Mouse (Mus musculus): ENCODE data around the gene Prpf19. TPM values are rescaled to one million over a fixed set of nuclear protein-coding genes. Genes with fewer than 3 reads are reported as not detected.

The Prpf19 gene
- polyA plus RNA-seq, 2 experiments = 43.6 to 360 TPM

DNA sequence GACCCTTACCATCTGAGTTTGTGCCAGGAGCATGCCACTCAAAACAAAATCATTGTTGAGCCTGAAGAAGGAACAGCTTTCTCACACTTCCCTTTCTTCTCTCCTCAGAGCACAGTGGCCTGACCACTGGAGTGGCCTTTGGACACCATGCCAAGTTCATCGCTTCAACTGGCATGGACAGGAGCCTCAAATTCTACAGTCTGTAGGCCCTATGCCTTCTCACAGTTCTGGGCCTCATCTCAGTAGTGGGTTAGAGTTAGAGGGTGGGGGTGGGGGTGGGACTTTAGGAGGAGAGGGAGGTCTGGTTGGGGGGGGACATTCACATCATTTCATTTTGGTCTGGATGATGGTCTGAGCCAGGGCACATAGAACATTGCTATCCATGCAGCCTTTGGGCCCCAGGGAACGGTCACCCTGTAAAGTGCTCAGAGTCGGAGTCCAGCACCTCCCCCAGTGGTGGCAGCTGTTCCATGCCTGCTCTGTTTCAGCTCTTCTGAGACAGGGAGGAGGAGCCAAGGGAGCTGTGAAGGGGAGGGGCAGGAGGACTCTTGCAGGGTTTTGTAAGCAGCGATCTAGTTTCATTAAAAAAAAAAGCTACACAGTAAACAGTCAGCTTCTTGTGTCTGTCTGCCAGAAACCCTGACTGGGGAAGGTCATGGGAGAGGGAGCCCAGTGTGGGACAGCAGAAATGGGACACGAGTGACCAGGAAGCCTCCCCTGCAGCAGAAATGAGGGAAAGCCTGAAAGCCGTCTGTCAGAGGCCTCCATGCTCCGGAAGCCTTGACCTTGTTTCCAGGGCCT lies 10.1 kb downstream of the Prpf19 start:
- DNase-seq (ENCODE audit: low spot score) (peak; percentile 28), ATAC-seq (ENCODE audit: low FRiP score, low read depth) (peak; percentile 64)
- Histone ChIP-seq H3K4me3 (replicated peaks; ENCODE audit: low read length) (no peak overlapping the region), H3K4me1 (ENCODE audit: control insufficient read depth, insufficient read depth, low read length) (peaks cover 5% of the 10 kb centered on the region), H3K36me3 (ENCODE audit: control insufficient read depth, insufficient read depth, low read length) (peaks cover 79% of the 10 kb centered on the region), H3K9ac (ENCODE audit: low read depth, low read length, severe bottlenecking) (no peak overlapping the region), H3K9me3 (ENCODE audit: control insufficient read depth, low read length) (no peaks in the 10 kb centered on the region), H3K4me2 (replicated peaks; ENCODE audit: low read depth, low read length, severe bottlenecking) (0 out of 2 replicates have a peak overlapping the region, but pooled peaks have one; percentile 1), H3K27me3 (ENCODE audit: control insufficient read depth, insufficient read depth, low read length) (no peaks in the 10 kb centered on the region), H3K27ac (replicated peaks; ENCODE audit: low read depth, low read length) (0 out of 2 replicates have a peak overlapping the region, but pooled peaks have one; percentile 33)
- whole genome bisulfite sequencing = 53% methylated on average over 7 of the region's 7 CpGs
- no peak for TF ChIP-seq POLR2A (IDR thresholded peaks at IDR 0.05; ENCODE audit: borderline replicate concordance, extremely low read depth, insufficient read depth, insufficient read length)

DNA sequence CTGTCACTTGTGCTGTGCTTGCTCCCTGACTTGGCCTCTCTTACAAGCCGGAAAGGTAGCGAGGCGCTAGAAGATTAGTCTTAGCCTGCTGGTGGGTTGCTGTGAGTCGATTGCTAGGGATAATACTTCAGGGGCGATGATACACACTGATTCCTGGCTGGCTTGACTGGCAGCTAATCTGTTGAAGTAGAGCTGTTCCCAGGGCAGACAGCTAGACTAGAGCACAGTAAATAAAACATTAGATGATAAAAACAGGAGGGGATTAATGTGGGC lies 10.6 kb downstream of the Prpf19 start:
- ATAC-seq (ENCODE audit: low FRiP score, low read depth) (no peak), DNase-seq (ENCODE audit: low spot score) (no peak)
- Histone ChIP-seq H3K36me3 (ENCODE audit: control insufficient read depth, insufficient read depth, low read length) (peaks cover 73% of the 10 kb centered on the region), H3K27ac (replicated peaks; ENCODE audit: low read depth, low read length) (no peak overlapping the region; the same call in 1 of the 2 replicates), H3K4me1 (ENCODE audit: control insufficient read depth, insufficient read depth, low read length) (peaks cover 7% of the 10 kb centered on the region), H3K4me2 (replicated peaks; ENCODE audit: low read depth, low read length, severe bottlenecking) (0 out of 2 replicates have a peak overlapping the region, but pooled peaks have one; percentile 1), H3K27me3 (ENCODE audit: control insufficient read depth, insufficient read depth, low read length) (no peaks in the 10 kb centered on the region), H3K4me3 (replicated peaks; ENCODE audit: low read length) (no peak overlapping the region), H3K9me3 (ENCODE audit: control insufficient read depth, low read length) (no peaks in the 10 kb centered on the region), H3K9ac (ENCODE audit: low read depth, low read length, severe bottlenecking) (no peak overlapping the region)
- no peak for TF ChIP-seq POLR2A (IDR thresholded peaks at IDR 0.05; ENCODE audit: borderline replicate concordance, extremely low read depth, insufficient read depth, insufficient read length)
- WGBS = 76% methylated on average over 5 of the region's 5 CpGs

DNA sequence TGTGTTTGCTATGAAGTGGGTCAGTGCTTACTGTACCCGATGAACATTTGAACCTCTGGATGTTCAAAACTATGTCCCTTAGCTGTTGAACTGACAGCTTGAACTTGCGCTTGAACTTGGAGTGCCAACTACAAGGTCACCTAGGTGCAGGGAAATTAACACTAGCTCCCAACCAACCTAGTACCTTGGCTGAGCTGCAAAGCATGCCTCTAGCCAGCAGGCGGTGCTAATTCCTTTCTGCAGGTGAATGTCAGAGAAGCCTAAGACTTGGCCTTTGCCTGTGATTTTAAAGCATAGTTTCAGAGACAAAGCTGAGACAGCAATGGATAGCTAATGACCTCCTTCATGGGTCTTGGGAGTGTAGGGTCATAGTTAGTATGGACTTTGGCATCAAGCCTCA lies 12.9 kb downstream of the Prpf19 start:
- no peaks in the 10 kb centered on the region for H3K27me3 ChIP-seq (ENCODE audit: control insufficient read depth, insufficient read depth, low read length)
- no peak for TF ChIP-seq POLR2A (IDR thresholded peaks at IDR 0.05; ENCODE audit: borderline replicate concordance, extremely low read depth, insufficient read depth, insufficient read length)
- peaks cover 51% of the 10 kb centered on the region for H3K36me3 ChIP-seq (ENCODE audit: control insufficient read depth, insufficient read depth, low read length)
- peaks cover 7% of the 10 kb centered on the region for H3K4me1 ChIP-seq (ENCODE audit: control insufficient read depth, insufficient read depth, low read length)
- no peak overlapping the region for H3K4me2 ChIP-seq (replicated peaks; ENCODE audit: low read depth, low read length, severe bottlenecking)
- ATAC-seq (ENCODE audit: low FRiP score, low read depth) (no peak), DNase-seq (ENCODE audit: low spot score) (peak; percentile 43)
- H3K9ac ChIP-seq (ENCODE audit: low read depth, low read length, severe bottlenecking) = no peak overlapping the region
- no peak overlapping the region for H3K27ac ChIP-seq (replicated peaks; ENCODE audit: low read depth, low read length)
- H3K4me3 ChIP-seq (replicated peaks; ENCODE audit: low read length) = no peak overlapping the region
- WGBS = 61% methylated on average over 3 of the region's 3 CpGs
- H3K9me3 ChIP-seq (ENCODE audit: control insufficient read depth, low read length) = no peaks in the 10 kb centered on the region

DNA sequence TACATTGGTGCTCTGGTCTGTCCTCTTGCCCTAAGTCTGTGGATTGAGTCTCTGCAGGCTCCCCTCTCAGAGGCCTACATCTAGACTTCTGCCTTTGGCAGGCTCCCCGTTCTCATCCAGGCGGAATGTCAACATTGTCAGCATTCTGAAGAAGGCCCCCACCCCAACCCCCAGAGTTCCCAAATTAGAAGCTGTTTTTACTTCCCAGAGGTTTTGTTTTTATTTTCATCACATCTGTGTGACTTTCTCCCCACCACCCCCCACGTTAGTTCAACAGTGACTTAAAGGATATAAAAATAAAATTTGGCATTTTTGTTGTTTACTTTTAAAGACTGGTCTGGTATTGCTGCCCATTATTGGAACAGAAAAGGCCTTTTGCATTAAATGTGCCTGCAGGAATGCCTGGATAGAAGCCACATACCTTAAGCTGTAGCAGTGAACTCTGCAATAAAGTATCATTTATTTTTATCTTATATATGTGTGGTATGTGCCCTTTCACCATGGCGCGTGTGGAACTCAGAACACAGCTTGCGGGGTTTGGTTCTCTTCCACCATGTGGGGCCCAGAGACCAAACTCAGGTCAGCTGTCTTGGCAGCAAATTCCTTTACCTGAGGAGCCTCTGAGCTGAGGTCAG lies 14.2 kb downstream of the Prpf19 start:
- Histone ChIP-seq H3K27me3 (ENCODE audit: control insufficient read depth, insufficient read depth, low read length) (no peaks in the 10 kb centered on the region), H3K4me3 (replicated peaks; ENCODE audit: low read length) (no peak overlapping the region), H3K9ac (ENCODE audit: low read depth, low read length, severe bottlenecking) (peak overlapping the region; percentile 0; the same call in 1 of the 2 replicates), H3K36me3 (ENCODE audit: control insufficient read depth, insufficient read depth, low read length) (peaks cover 38% of the 10 kb centered on the region), H3K4me1 (ENCODE audit: control insufficient read depth, insufficient read depth, low read length) (peaks cover 7% of the 10 kb centered on the region), H3K27ac (replicated peaks; ENCODE audit: low read depth, low read length) (peak overlapping the region; percentile 79), H3K9me3 (ENCODE audit: control insufficient read depth, low read length) (no peaks in the 10 kb centered on the region), H3K4me2 (replicated peaks; ENCODE audit: low read depth, low read length, severe bottlenecking) (no peak overlapping the region)
- no peak for TF ChIP-seq POLR2A (IDR thresholded peaks at IDR 0.05; ENCODE audit: borderline replicate concordance, extremely low read depth, insufficient read depth, insufficient read length)
- WGBS = 49% methylated on average over 6 of the region's 6 CpGs
- DNase-seq (ENCODE audit: low spot score) = peak; percentile 69
- peak; percentile 68 for ATAC-seq (ENCODE audit: low FRiP score, low read depth)

DNA sequence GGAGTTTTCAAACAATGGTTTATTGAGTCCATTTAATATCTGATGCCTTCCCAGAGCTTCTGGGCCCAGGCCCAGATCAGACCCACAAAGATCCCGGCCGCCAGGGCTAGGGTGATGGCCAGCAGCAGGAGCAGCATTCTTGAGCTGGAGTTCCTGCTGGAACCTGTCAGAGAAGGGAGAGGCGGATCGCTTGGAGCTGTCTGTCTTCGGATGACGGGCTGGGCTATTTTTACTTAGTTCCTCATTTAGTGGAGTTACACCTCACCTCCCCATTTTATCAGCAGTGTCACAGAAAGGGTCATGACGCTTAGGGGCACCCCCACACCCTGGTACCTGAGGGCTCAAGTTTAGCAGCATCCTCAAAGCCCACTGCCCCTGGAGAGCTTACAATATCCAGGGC lies 19.3 kb downstream of the Prpf19 start:
- Histone ChIP-seq H3K4me2 (replicated peaks; ENCODE audit: low read depth, low read length, severe bottlenecking) (no peak overlapping the region), H3K27ac (replicated peaks; ENCODE audit: low read depth, low read length) (no peak overlapping the region), H3K4me3 (replicated peaks; ENCODE audit: low read length) (no peak overlapping the region), H3K36me3 (ENCODE audit: control insufficient read depth, insufficient read depth, low read length) (no peaks in the 10 kb centered on the region), H3K9ac (ENCODE audit: low read depth, low read length, severe bottlenecking) (no peak overlapping the region), H3K4me1 (ENCODE audit: control insufficient read depth, insufficient read depth, low read length) (peaks cover 7% of the 10 kb centered on the region), H3K27me3 (ENCODE audit: control insufficient read depth, insufficient read depth, low read length) (no peaks in the 10 kb centered on the region), H3K9me3 (ENCODE audit: control insufficient read depth, low read length) (no peaks in the 10 kb centered on the region)
- WGBS = 62% methylated on average over 7 of the region's 7 CpGs
- DNase-seq (ENCODE audit: low spot score) (no peak), ATAC-seq (ENCODE audit: low FRiP score, low read depth) (no peak)
- no peak for TF ChIP-seq POLR2A (IDR thresholded peaks at IDR 0.05; ENCODE audit: borderline replicate concordance, extremely low read depth, insufficient read depth, insufficient read length)

Data from limb, embryonic 14.5 days (tissue).